Mouse (Mus musculus) ES-Bruce4 (cell line): ENCODE results near the gene Ldlrad3.

Source experiments
- CTCF ChIP-seq: IDR thresholded peaks from one replicate; pipeline ENCODE4 v1.8.1; 2011; ENCODE audit warnings: low read depth, low read length
- EP300 ChIP-seq: IDR thresholded peaks from 2 replicates; pipeline ENCODE4 v1.6.1; 2011; ENCODE audit warnings: low read depth, low read length; ENCODE audit not compliant: insufficient read depth

GRCm38 (mm10) chr2:102086583-102086982, 99.6 kb downstream of the Ldlrad3 start:
- no peak for TF ChIP-seq CTCF
- TF ChIP-seq EP300, result no peak
